Mouse (Mus musculus) adrenal gland, postnatal 4 days (tissue): ENCODE results near the gene Gm27021. TPM values are rescaled to one million over a fixed set of nuclear protein-coding genes. Genes with fewer than 3 reads are reported as not detected.

ENCODE experiments used
- DNase-seq, 2 experiments: peaks; one replicate each; pipeline ENCODE4 v3.0.0; 2021 to 2022; ENCODE audit warnings: low spot score in 2 of 2, mixed read lengths in 2 of 2
- total RNA-seq, 2 experiments: library from RNA; stranded (reverse); gene quantifications; 2 replicates each; pipeline ENCODE4 v1.2.3; 2021

Gene Gm27021
- total RNA-seq, 2 experiments from 2014 or later, result 0.56 TPM; not detected in 1

DNA sequence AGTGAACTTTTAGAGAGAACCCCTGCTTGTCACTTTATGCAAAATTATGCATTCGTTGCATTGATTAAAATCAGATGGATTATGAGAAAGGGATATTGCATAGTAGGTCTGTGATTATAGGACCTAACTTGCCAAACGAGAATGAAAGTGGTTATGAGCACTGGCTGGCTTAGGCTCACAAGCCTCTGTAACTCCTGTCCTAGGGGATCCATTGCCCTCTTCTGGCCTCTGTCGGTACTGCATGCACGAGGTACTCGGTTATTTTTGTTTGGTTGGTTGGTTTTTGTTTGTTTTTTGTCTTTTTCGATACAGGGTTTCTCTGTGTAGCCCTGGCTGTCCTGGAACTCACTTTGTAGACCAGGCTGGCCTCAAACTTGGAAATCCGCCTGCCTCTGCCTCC is 60.0 kb downstream of the Gm27021 start:
- peak in 1 of 2 experiments; percentile 54 for DNase-seq

DNA sequence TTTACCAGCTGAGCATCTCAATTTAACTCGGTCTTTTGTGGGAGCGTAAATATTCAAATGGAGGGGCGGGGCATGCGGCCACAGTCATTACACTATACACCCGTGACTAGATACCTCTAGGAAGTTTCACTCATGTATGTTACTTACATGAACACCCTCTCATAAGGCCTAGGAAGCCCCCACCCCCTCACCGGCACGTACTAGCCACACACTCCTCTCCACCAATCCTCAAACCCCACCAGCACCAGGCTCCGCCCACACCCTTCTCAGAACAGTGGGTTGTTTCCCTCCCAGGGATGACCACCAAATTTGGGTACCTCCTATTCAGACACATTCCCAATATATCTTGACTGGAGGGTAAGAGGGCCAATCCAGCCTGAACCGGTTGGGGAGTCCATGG is 60.4 kb downstream of the Gm27021 start:
- DNase-seq, result no peak

DNA sequence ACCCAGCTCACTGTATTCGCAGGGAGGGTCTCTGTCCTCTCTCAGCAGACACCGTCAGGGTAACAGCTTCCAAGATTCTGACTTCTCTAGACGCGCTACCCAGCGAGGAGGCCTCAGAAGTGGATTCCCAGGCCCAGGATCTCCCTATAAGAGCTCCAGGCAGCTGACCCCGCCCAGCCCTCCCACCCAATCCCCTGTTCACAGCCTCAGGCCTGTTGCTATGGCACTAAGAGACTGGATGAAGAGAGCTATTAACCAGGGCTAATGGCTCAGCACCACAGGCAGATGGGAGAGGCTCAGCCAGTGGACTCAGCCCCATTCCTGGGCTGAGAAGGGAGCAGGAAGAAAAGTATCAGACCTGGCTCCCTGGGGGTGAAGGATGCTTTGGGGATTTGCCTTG is 65.2 kb downstream of the Gm27021 start:
- DNase-seq, result no peak

DNA sequence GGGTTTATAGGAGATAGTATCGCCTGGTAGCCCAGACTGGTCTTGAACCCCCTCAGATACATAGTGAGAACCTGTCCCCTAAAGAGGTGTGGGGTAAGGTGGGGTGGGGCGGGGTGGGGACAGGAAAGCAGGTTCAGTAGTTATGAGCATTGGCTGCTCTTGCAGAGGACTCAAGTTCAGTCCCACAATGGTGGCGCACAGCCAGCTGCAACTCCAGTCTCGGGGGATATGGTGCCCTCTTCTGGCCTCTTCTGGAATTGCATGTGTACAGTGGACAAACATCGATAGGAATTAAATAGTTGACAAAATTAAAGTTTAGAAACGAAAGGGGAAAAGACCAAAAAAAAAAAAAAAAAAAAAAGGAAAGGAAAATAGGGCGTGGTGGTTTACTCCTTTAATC is 68.4 kb downstream of the Gm27021 start:
- DNase-seq, result peak; percentile 56 to 74

DNA sequence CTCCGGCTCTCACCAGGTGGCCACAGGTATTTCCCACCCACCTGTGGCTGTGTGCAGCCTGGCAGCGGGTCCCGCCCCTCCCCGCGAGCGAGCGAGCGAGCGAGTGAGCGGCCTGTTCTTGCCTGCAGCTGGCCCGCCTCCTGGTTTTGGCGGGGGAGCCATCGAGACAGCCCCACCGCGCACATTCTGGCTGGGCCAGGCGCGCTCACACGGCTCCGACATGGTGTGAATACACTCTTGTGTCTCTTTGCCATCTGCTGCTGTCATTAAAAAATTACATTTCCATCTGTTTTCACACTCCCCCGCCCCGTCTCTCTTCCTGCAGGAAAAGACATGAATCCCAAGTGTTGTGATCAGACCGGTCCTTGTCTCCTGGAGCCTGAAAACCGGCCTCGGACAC is 69.3 kb downstream of the Gm27021 start:
- no peak for DNase-seq

DNA sequence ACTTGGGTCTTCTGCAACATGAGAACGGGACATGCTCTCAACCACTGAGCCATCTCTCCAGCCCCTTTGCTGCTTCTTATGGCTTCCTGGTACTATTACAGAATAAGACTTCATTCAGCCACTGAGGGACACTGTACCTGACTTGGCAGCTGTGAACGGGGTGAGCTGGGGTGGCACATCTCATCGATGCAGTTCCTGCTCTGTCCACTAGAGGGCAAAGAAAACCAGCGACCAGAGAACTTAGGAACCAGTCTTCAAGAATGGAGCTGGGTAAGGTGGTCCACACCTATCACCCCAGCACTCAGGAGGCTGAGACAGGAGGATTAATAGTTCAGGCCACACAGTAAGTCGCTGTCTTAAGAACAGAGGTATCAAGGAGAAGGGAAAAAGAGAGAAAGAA is 71.9 kb downstream of the Gm27021 start:
- DNase-seq, result no peak

DNA sequence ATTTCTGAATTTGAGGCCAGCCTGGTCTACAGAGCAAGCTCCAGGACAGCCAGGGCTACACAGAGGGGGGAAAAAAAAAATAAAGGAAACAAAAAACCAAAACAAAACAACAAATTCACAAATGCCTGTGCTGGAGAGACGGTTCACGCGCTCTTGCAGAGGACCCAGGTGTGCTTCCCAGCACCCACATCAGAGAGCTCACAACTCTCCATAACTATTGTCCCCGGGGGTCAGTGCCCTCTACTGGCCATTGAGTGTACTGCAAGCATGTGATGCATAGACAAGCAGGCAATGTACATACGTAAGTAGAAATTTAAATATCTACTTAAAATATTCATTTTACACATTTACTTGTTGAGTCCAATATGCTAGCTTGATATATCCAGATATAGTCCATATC is 73.3 kb downstream of the Gm27021 start:
- DNase-seq, result no peak

DNA sequence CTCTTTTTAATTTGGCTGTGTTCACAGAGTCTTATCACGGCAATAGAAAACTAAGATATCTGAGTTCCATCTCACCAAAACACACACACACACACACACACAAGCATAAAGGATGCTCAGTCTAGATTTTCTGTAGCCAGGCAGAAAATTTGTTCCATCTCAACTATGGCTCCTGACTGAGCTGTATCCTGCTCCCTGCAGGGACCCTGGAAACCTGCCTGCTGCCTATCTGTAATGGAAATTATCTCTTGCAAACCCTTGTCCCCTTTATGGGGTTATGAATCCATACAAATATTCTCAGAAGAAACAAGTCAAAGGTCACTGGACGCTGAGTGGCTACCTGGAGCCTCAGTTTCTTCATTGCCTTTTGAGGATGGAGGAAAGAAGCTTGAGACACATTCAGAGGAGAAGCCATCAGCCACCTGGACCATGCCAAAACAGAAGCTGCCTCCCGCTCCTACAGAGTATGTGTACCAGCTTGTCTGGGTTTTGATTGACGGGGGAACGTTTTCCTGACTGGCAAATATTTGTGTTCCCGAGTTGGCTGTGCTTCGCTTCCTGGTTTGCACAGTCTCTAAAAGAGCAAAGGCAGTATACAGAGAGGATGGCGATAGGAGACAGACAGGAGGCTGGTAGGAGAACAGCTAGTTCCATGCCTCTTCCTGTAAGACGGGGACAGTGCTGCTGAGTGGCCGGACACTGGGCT is 76.1 kb downstream of the Gm27021 start:
- no peak for DNase-seq

DNA sequence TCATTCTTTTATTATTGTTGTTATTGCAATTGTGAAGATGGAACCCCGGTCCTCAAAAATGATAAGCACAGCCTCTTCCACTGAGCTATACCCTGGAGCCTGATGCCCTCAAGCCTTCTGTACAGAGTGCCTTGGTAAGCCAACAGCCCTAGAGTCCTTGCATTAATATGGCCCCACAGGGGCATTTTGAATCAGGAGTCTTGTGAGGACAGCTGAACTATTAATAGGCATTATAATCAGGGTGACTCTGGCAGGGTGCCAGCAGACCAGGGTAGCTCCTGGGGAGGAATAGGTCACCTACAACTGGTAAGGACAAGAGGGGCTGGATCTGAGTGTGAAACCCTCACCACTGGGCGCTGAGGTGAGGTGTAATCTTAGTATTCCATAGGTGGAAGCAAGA is 78.0 kb downstream of the Gm27021 start:
- DNase-seq, result no peak

DNA sequence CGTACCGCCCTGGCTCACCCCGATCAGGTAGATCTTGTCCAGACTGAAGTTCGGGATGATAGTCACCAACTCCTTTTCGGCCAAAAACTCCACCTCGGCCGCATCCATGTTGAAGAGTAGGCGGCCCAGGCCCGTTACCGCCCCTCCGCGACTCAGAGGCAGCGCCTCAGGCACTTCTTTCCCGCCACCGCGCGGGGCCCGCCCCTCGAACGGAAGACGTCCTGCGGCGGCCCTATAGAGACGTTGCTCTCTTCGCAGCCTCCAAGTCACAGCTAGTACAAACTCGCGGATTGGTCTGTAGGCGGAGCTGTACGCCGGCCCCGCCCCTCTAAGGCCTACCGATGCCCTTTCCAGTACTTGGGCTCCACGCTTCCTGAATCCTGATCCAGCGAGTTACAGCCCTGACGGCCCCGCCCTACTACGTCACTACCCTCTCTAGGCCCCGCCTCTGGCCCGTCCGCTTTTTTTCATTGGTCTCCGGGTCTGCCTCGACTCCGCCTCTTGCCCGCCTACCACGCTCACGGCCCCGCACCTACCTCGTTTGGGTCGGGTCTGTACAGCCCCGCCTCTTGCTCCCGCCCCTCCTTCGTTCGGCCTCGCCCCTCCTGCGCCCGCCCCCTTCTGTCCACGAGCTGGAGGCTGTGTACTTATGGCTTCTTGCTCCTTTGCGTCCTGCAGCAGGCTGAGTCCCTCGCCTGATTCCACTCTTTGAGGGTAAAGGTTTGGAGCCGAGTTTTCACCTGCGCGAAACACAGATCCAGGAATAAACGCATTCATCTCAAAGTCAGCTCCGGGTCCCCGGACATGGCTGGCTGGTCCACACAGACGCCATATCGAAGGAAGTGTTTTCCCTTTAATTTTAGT is 78.7 kb downstream of the Gm27021 start, which contains the start of gene Gins2:
Gins2 (minus strand) TSS at position 397 of the 864 bp plus-strand sequence.
- DNase-seq, result peak; percentile 92 to 96

DNA sequence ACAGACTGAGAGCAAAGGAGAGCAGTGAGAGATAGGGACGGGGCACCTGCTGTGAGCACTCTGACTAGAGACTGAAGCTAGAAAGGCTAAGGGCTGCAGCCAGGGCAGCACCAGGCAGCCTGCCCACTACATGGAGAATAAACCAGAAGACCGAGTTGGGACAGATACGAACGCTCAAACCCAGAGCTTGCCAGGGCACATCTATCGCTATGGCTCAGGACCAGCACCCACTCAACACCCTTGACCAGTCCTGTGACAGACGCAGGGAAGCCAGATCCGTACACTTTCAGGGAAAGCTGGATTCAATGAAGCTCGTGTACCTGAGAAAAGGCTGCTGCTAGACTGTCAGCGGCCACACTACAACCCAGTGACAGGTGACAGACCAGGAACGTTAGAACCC is 82.4 kb downstream of the Gm27021 start:
- DNase-seq, result no peak

DNA sequence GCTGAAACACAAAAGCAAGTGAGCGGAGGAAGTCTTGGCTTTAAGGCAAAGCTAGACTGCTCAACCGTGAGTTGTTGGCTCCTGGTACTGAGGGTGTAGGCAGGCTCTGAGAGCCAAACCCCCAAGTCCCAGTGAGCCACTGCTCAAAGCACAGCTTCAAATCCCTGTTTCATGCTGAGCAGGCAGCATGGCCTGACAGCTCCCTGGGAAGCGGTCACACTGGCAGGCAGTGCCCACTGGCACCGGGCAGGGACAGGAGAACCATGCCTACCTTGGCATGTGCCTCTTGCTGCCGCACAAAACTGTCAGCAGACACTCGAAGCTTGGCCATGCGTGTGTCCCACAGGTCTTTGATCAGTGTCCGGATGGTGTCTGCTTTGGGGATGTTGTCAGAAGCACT is 86.1 kb downstream of the Gm27021 start:
- DNase-seq, result no peak

DNA sequence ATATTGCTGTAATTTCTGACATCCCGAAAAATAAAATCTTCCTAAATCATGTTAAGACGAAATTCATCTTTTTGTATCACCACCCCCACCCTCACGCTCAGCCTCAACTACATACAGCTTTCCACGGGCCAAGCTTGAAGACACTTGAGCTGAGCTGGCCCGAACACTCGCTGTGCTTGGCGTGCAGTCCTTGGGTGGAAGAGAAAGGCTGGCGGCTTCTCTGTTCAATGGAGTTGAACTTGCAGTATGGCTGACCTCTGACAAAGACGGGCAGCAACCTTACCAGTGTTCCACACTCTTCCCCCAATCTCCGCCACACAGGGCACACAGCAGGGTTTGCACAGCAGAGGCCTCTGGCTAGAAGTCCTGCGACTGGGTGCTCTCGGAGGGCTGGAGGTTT is 86.5 kb downstream of the Gm27021 start:
- no peak for DNase-seq

DNA sequence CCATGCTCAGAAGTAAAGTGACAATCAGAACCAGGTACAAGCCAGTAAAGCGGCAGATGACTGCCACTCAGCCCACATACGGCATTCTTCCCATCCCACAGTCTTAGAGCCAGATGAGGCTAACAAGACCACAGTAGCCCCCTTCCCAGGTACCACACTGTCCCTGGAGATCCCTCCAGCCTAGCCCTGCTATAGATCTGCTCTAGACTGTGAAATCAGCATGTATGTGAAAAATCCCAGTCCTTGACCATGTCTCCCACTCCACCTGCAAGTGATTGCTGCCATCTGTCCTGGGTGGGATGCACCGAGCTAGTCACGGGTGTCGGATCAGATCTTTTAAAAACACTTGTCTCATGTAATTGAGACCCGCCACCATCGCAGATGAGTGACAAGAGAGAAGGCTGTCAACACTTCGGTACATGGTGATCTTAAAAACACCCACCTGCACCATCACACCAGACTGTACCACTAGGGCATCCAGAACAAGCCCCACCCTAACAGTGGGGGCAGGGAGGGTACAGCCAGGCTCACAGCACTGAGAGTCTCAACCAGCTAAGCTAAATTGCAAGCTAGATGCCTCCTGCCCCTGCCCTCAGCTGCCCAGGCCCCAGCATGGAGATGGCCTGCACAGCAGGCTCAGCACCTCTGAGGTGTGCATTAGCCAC is 87.4 kb downstream of the Gm27021 start:
- no peak for DNase-seq

DNA sequence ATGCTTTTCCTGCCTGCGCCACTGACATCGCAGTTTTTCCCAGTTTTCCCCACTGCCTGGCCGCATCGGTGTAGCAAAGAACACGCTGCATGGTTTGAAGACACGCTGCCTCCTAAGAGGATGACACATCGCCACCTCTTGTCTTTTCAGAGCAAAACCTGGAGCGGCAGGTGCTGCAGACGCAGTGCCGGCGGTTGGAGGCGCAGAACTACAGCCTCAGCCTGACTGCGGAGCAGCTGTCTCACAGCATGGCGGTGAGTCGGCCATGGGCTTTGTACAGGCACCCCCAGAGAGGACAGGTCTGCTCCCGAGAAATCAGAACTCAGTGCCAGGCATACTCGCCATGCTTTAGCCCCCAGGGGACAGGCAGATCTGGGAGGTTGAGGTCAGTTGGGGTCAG is 90.1 kb downstream of the Gm27021 start:
- DNase-seq, result no peak

DNA sequence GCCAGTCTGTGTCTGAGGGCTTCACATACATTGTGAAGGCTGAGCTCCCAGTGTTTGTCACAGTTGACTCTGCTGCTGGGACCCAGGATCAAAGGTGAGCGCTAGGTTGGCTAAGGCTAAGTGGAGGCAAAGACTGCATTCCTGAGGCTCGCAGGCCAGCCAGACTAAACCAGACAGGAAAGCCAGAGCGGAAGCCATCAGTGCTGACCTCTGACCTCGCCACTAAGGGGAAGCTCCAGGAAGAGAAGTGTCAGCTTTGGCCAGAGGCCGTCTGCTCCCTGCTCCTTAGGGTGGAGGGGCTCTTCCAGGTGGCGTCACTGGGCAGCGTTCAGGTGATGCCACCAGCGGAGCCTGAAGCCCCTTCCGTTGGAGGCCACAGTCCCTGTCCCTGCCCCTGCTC is 92.1 kb downstream of the Gm27021 start:
- no peak for DNase-seq

DNA sequence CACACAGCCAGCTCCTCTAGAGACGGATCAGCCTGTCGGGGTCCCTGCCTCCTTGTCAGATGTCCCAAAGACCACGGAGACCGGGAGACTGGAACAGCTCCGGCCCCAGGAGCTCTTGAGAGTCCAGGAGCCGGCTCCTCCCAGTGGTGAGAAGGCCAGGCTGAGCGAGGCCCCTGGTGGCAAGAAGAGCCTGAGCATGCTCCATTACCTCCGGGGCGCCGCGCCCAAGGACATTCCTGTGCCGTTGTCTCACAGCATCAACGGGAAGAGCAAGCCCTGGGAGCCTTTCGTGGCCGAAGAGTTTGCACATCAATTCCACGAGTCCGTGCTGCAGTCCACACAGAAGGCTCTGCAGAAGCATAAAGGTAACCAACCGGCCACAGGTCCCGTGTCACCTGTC is 92.9 kb downstream of the Gm27021 start:
- DNase-seq, result peak in 1 of 2 experiments; percentile 41

DNA sequence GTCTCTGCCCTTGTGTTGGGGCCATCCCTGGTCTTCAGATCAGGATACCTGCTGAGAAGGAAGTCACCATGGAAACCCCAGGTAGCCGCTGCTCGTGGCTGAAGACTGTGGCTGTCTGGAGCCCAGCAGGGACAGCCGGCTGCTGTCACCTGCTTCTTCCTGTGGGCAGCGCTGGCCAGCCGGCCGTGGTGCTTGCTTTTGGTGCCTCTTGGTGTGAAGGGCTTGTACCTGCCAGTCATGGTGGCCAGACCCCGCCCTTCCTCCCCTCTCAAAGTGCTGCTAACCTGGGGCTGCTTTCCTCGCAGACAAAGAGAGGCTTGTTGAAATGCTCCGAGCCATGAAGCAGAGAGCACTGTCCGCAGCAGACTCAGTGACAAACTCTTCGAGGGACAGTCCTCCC is 94.0 kb downstream of the Gm27021 start:
- no peak for DNase-seq

DNA sequence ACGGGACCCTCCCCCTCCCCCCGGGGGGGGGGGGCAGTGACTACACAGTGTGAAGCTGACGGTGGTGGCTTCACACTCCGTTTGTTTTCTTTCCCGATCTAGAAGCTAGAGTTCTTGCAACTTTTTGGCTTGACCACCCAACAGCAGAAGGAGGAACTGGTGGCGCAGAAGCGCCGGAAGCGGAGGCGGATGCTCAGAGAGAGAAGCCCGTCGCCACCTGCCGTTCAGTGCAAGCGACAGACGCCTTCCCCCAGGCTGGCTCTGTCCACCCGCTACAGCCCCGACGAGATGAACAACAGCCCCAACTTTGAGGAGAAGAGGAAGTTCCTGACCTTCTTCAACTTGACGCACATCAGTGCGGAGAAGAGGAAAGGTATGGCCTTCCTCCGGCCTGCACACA is 95.3 kb downstream of the Gm27021 start:
- DNase-seq, result no peak

DNA sequence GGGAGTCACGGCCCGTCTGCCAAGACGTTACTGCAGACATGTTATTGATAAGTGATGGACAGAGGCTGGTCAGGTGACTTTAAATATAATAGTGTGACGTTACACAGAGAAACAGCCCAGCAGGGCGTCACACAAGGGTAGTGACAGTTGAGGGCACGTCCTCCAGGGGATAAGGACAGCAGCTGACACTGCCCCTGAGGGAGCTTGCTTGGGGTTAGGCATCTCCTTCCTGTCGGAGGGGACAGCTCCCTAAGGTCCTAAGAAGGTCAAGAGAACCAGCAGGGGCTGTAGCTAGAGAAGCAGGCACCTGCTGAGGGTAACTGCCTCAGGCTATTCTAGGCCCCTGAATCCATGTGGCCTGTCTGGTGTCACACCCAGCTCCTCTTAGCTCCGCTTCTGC is 96.3 kb downstream of the Gm27021 start:
- DNase-seq, result no peak

DNA sequence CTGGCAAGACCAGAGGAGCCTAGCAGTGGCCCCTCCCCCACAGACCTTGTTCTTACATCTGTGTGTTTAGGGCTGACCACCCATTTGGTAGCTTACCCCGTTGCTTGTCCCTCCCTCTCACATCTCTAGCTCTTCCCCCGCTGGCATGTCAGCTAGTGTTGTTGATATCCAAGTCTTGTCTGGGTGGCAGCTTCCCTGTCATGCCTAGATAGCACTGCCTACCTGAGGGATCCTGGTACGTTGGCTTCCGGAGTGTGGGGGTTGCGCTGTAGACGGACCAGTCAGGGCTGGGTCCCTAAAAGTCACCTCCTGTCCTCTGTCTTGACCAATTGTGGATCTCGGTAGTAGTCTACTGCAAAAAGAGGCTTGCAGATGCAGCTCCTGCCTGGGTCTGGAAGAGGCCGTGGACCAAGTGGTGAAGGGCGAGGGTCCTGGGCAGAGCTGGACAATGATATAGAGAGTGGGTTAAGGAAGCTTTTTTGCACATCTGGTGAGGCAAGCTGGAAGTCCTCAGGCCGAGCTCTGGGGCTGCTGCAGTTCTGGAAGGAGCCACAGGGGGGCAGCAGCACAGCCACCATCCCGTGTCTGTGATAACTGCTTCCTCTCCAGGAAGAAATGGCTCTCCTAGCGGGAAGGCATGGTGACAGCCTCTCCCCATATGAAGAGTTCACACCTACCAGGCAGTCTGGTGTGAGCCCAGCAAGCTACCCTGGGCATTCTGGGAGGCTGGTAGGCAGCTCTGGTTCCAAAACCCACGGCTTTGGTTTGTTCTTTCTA is 97.8 kb downstream of the Gm27021 start:
- DNase-seq, result peak; percentile 54 to 60
